Mouse (Mus musculus): ENCODE data around the gene Tbc1d10a.

DNA sequence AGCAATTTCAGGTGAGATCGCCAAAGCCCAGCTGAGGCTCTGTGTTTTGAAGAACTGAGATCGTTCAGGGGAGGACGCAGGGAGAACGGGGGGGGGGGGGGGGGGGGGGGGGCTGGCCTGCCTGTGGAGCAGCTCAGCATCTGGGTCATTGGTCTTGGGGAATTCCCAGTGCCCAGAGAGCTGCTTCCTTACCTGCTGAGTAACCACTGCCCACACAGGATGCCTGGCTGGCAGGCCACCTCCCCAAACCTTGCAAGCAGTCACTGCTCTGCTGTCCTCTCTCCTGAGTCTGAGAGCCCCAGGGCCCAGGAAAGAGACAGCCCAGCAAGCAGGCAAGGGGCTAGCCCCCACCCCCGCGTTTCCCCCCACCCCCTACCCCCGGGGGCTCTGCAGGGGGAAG is 76.3 kb downstream of the Tbc1d10a start:
- TF ChIP-seq GATA1 (IDR thresholded peaks at IDR 0.05; ENCODE audit: low read length) (no peak), TAL1 (IDR thresholded peaks at IDR 0.05; ENCODE audit: low read length) (no peak)

Measured in erythroblast, embryonic 14.5 days (primary cell).